Mouse (Mus musculus) heart, embryonic 15.5 days (tissue): Measurements from ENCODE around the gene Cd82. TPM values are rescaled to one million over a fixed set of nuclear protein-coding genes. Genes with fewer than 3 reads are reported as not detected.

ENCODE experiments used
- ATAC-seq: fragments of 200-750 bp; cut with Nextera tagmentation; replicated peaks from 2 replicates; pipeline ENCODE4 v1.8.0; 2017; ENCODE audit warnings: low read depth, moderate TSS enrichment; ENCODE audit not compliant: insufficient number of reproducible peaks, insufficient read depth, low FRiP score
- H3K27ac ChIP-seq: fragments of 300-500 bp; sonication (generic); 2 replicates; pipeline ENCODE4 v1.5.1; 2015; ENCODE audit warnings: mild to moderate bottlenecking, inconsistent platforms
- H3K27me3 ChIP-seq: fragments of 300-500 bp; sonication (generic); 2 replicates; pipeline ENCODE4 v1.6.1; 2015; ENCODE audit warnings: inconsistent platforms
- H3K36me3 ChIP-seq: fragments of 300-500 bp; sonication (generic); 2 replicates; pipeline ENCODE4 v1.6.1; 2015; ENCODE audit warnings: mild to moderate bottlenecking, inconsistent platforms
- H3K4me1 ChIP-seq: fragments of 300-500 bp; sonication (generic); replicated peaks from 2 replicates; pipeline ENCODE4 v1.6.1; 2015; ENCODE audit warnings: inconsistent platforms
- H3K4me2 ChIP-seq: fragments of 300-500 bp; sonication (generic); 2 replicates; pipeline ENCODE4 v1.6.1; 2015; ENCODE audit warnings: inconsistent platforms, mild to moderate bottlenecking, moderate library complexity
- H3K4me3 ChIP-seq: fragments of 300-500 bp; sonication (generic); 2 replicates; pipeline ENCODE4 v1.5.1; 2015; ENCODE audit warnings: mild to moderate bottlenecking, inconsistent platforms
- H3K9ac ChIP-seq: fragments of 300-500 bp; sonication (generic); 2 replicates; pipeline ENCODE4 v1.6.1; 2015; ENCODE audit warnings: mild to moderate bottlenecking, inconsistent platforms
- H3K9me3 ChIP-seq: fragments of 300-500 bp; sonication (generic); replicated peaks from 2 replicates; pipeline ENCODE4 v1.6.1; 2016; ENCODE audit warnings: inconsistent platforms
- WGBS: fragments of 180-500 bp; shearing (Covaris S2); methylation state at CpG from one replicate; pipeline ENCODE4 v1.1.7; 2015; ENCODE audit warnings: mixed read lengths; 5-methylcytosine and 5-hydroxymethylcytosine counted together
- polyA plus RNA-seq: library from polyadenylated mRNA; unstranded; fragments of >200 nt; fragmentation: Nextera tagmentation; extraction: Ambion mirVana; gene quantifications from 2 replicates; pipeline ENCODE4 v1.2.1, GENCODE M21; 2015

Cd82 gene
- polyA plus RNA-seq, 1 experiment from 2014 or later, result 24.4 TPM

DNA sequence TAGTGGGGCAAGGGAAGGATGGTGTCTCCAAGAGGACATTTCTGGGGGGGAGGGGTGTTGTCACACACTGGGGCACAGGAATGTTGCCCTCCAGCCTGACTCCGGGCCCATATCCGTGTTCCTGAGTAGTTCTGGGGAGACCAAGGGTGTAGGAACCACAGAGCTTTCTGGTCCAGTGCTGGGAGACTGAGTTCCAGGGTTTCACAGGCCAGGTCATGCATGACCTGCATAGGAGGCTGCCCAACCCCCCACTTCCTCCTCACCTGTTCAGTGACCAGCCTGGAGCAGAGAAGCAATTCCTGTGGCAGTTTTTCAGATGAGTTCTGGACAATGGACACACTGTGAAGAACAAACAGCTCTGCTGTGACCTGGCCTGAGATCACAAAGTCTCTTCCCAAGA lies 19.8 kb downstream of the Cd82 start:
- no peaks in the 10 kb centered on the region for H3K36me3 ChIP-seq
- H3K4me1 ChIP-seq, result peaks cover 16% of the 10 kb centered on the region
- H3K4me3 ChIP-seq, result no peak overlapping the region
- no peak overlapping the region for H3K9ac ChIP-seq
- no peak for ATAC-seq
- H3K27ac ChIP-seq, result no peak overlapping the region
- WGBS, result 79% methylated on average over 2 of the region's 2 CpGs
- no peak overlapping the region for H3K4me2 ChIP-seq
- no peaks in the 10 kb centered on the region for H3K9me3 ChIP-seq
- no peaks in the 10 kb centered on the region for H3K27me3 ChIP-seq

DNA sequence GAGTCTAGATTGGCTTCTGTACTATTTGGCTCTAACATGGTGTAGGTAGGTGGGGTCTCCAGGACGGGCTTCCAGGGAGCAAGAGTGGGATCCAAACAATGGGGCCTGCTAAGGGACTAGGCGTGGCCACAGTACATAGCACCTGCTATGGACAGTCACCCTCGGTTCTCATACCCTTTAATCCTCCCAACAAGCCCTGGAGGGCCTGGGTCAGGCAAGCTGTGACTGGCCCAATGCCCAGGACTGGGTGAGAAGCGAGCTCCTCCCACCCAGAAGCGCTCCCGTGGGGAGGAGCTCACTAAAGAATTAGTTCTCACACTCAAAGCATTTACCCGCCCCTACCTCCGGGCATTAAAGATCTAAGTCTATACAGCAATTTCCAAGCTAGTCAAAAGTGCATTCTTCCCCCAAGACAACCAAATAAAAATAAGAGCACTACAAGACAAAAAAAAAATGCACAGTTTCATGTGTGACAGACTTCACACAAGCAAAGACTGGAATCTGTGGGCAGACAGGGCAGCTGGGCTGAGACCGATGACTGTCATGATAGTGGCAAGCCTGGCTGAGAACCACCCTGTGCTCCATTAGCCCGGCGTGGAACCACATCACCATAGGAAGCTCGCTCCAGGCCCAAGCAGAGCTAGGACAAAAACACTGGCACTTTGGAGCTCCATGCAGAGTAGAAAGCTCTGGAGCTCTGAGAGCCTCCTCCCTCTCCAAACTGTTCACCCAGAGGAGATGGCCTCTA lies 23.0 kb downstream of the Cd82 start:
- 53% methylated on average over 12 of the region's 12 CpGs for WGBS
- ATAC-seq, result peak; percentile 68
- Histone ChIP-seq H3K36me3 (no peaks in the 10 kb centered on the region), H3K4me3 (no peak overlapping the region), H3K9me3 (no peaks in the 10 kb centered on the region), H3K9ac (no peak overlapping the region), H3K4me1 (peaks cover 18% of the 10 kb centered on the region), H3K27ac (peak overlapping the region; percentile 59), H3K4me2 (no peak overlapping the region), H3K27me3 (no peaks in the 10 kb centered on the region)

DNA sequence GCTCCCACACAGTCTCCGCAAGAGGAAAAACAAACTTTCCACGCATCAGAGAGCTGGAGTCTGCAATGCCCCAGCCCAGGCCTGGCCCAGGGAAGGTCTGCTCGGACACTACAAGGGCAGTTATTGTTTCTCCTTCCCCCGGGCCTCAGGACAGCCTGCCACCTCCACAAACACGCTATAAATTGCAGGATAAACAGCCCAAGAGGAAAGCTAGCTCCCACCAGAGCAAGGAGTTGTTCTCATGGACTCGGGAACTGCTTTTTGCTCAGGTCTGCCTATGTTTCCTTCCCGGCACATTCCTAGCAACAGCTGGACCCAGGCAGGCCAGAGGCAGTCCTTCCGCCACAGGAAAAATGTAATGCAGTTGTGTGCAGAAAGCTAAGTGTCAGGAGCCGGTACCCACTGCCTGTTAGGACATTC lies 23.6 kb downstream of the Cd82 start:
- Histone ChIP-seq H3K36me3 (no peaks in the 10 kb centered on the region), H3K4me1 (peaks cover 18% of the 10 kb centered on the region), H3K4me2 (no peak overlapping the region), H3K9me3 (no peaks in the 10 kb centered on the region), H3K9ac (no peak overlapping the region), H3K27me3 (no peaks in the 10 kb centered on the region), H3K4me3 (no peak overlapping the region), H3K27ac (peak overlapping the region; percentile 59)
- no peak for ATAC-seq
- 58% methylated on average over 9 of the region's 9 CpGs for WGBS

DNA sequence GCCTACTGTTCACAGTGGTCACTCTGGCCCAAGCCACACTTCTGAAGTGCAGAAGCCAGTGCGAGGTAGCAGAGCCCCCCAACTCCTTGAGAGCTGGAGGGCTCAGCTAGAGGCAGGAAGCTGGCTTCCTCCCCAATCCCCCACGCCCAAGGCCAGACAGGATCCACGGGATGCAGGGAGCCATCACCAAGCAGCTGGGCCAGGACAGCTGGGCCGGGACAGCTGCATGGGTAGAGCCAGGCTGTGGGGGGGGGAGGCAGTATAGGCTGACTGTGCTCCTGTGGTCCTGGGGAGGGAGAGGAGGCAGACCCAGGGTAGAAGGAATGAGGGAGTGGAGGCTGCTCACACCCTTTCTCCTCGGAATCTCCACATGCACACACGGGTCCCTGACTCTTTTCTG lies 24.6 kb downstream of the Cd82 start:
- H3K4me2 ChIP-seq, result no peak overlapping the region
- no peak for ATAC-seq
- no peaks in the 10 kb centered on the region for H3K27me3 ChIP-seq
- no peaks in the 10 kb centered on the region for H3K9me3 ChIP-seq
- no peaks in the 10 kb centered on the region for H3K36me3 ChIP-seq
- H3K9ac ChIP-seq, result no peak overlapping the region
- peaks cover 18% of the 10 kb centered on the region for H3K4me1 ChIP-seq
- H3K4me3 ChIP-seq, result no peak overlapping the region
- H3K27ac ChIP-seq, result no peak overlapping the region
- WGBS, result 55% methylated on average over 6 of the region's 6 CpGs

DNA sequence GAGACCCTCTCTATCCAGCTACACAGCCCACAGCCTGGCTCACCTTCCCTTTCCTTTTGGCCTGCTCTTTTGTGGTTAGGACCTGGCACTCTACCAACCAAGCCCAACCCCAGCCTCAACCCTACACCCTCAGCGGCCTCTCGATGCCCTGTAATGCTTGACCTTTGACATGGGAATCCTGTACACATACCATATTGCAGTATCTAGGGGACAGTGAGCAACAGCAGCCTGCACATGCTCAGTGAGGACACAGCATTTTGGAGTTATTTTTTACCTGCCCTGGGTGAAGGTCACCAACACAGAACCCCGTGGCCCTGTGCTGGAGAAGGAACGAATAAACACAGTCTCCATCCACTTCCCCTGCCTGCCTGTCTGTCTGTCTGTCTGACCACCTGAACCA lies 27.4 kb downstream of the Cd82 start:
- H3K27me3 ChIP-seq, result no peaks in the 10 kb centered on the region
- WGBS, result 68% methylated on average over 4 of the region's 4 CpGs
- no peaks in the 10 kb centered on the region for H3K36me3 ChIP-seq
- H3K9me3 ChIP-seq, result no peaks in the 10 kb centered on the region
- H3K4me1 ChIP-seq, result peaks cover 24% of the 10 kb centered on the region
- no peak for ATAC-seq
- no peak overlapping the region for H3K27ac ChIP-seq
- no peak overlapping the region for H3K4me2 ChIP-seq
- no peak overlapping the region for H3K9ac ChIP-seq
- no peak overlapping the region for H3K4me3 ChIP-seq

DNA sequence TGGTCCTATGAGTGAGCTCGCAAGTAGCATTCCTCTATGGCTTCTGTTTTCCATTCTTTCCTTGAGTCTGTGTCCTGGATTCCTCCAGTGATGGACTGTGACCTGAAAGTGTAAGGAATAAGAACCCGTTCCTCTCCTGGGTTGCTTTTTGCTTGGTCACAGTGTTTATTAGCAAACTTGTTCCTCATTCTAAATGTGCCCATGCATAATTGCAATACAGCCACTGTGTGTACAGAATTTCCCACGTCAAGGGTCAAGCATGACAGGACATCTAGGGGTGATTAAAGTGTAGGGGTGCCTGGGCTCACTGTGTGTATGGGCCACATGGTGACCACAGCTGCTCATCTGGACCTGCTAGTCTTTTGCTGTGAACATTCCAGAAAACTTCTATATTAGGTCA lies 28.0 kb downstream of the Cd82 start:
- 90% methylated on average over 3 of the region's 3 CpGs for WGBS
- Histone ChIP-seq H3K9me3 (no peaks in the 10 kb centered on the region), H3K4me2 (no peak overlapping the region), H3K9ac (no peak overlapping the region), H3K27me3 (peaks cover 2% of the 10 kb centered on the region; the same call in 1 of the 2 replicates), H3K4me3 (no peak overlapping the region), H3K36me3 (no peaks in the 10 kb centered on the region), H3K27ac (no peak overlapping the region), H3K4me1 (peaks cover 18% of the 10 kb centered on the region)
- ATAC-seq, result no peak

DNA sequence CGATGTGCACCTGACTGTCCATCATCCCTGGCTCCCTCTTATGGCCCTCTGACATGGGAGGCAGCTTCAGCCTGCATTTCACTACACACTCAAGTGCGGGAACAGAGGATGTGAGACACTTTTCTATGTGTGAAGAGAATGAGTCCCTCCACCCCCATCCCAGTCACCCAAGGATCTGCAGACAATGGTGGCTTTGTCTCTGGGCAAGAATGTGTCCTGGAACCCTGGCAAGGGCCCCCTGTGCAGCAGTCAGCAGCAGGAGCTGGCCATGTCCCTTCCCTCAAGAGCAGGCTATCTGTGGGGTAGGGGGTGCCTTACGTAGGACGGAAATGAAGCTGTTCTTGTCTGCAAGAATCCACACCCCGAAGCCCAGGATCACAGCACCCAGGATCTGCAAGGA lies 29.4 kb downstream of the Cd82 start:
- ATAC-seq, result no peak
- H3K4me2 ChIP-seq, result no peak overlapping the region
- H3K9me3 ChIP-seq, result no peaks in the 10 kb centered on the region
- peaks cover 8% of the 10 kb centered on the region; the same call in 1 of the 2 replicates for H3K4me1 ChIP-seq
- H3K4me3 ChIP-seq, result no peak overlapping the region
- WGBS, result 78% methylated on average over 5 of the region's 5 CpGs
- H3K27me3 ChIP-seq, result peaks cover 15% of the 10 kb centered on the region; the same call in 1 of the 2 replicates
- no peak overlapping the region for H3K27ac ChIP-seq
- no peak overlapping the region for H3K9ac ChIP-seq
- H3K36me3 ChIP-seq, result no peaks in the 10 kb centered on the region

DNA sequence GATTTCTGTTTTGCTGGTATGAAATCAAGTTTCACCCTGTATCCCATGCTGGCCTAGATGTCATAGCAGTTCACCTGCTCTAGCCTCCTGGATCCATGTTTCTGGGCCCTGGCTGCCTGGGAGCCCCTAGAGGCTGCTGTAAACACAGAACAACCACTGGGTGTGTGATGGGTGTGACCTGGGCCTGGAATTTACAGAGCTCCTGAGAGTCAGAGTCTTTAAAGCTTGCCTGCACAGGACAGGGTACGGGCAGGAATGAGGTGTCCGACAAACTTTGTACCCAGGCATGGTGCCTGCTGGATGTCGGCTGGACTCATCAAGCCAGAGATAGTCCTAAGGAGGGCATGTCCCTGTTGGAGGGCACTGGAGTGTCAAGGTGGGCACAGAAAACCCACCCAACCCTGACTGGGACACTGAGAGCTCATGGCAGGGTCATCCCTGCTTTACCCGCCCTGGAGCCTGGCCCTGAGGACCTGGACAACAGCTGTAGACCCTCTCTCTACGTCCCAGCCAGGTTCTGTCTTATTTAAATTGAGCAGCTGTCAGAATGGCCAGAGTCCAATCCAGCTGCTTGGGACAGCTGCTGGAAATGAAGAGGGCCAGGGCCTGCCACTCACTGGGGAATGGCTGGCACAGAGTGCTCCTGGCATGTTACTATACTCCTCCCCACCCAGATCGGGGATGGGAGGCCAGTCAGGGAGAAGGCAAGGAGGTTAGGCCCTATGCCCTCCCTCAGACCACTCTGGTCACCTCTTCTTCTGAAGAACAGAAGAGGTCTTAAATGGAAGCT lies 30.1 kb downstream of the Cd82 start:
- no peak overlapping the region for H3K9ac ChIP-seq
- no peak for ATAC-seq
- H3K27ac ChIP-seq, result no peak overlapping the region
- no peak overlapping the region for H3K4me3 ChIP-seq
- 69% methylated on average over 6 of the region's 6 CpGs for WGBS
- H3K4me2 ChIP-seq, result no peak overlapping the region
- no peaks in the 10 kb centered on the region for H3K9me3 ChIP-seq
- peaks cover 8% of the 10 kb centered on the region; the same call in 1 of the 2 replicates for H3K4me1 ChIP-seq
- peaks cover 21% of the 10 kb centered on the region for H3K27me3 ChIP-seq
- H3K36me3 ChIP-seq, result no peaks in the 10 kb centered on the region

DNA sequence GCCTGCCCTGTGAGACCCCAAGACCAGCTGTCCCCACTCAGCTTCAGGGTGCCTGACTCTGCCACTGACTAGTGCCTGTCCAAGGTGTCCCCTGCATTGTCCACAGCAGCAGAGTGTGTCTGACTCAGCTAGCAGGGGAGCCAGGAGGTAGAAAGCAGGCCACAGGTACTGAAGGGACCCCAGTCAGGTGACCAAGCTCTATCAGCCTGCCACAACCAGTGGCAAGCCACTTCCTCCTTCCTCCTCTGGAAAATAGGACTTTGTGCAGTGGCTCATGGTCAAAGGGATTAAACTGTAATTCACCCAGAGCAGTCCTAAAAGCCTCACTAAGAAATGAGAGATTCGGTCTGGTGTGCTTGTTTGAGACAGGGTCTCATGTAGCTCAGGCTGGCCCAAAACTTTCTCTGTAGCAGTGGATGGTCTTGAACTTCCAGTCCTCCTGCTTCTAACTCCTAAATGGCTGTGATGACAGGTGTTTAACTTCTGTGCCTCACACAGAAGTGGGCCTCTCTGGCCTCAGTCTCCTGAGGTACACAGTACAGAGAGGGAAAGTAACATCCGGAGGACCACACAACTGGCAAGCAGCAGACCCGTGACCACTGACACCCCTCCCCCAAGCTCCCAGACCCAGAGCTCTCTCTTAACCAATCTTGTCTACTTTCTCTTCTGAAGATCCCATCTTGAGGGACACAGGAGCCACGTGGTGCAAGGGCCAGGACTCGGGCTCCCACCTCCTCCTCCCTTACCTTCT lies 31.2 kb downstream of the Cd82 start:
- Histone ChIP-seq H3K27ac (no peak overlapping the region), H3K4me1 (peaks cover 8% of the 10 kb centered on the region; the same call in 1 of the 2 replicates), H3K9me3 (no peaks in the 10 kb centered on the region), H3K4me3 (no peak overlapping the region), H3K4me2 (no peak overlapping the region), H3K27me3 (peaks cover 21% of the 10 kb centered on the region), H3K9ac (no peak overlapping the region), H3K36me3 (no peaks in the 10 kb centered on the region)
- WGBS, result 59% methylated on average over 5 of the region's 5 CpGs
- ATAC-seq, result no peak

DNA sequence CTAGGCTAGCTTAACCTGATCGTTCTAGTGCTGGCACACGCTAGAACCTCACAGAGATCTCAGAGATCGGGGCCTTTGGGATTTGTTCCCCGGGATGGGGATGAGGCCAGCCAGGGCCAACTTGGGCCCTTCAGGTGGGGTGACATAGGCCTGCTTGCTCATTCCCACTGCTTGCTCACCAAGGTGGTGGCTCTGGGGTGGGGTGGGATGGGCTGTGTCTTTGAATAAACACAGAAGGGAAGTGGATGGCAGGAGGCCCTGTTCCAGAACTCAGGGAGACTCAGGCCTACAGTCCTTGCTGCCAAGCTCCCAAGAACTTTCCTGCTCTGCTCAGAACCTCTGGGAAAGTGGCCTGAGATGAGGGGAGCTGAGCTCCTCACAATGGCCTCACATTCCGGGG lies 31.9 kb downstream of the Cd82 start:
- WGBS, result 86% methylated on average over 5 of the region's 5 CpGs
- no peak overlapping the region for H3K4me3 ChIP-seq
- H3K27me3 ChIP-seq, result peaks cover 21% of the 10 kb centered on the region
- H3K27ac ChIP-seq, result no peak overlapping the region
- H3K4me2 ChIP-seq, result no peak overlapping the region
- ATAC-seq, result no peak
- H3K4me1 ChIP-seq, result peaks cover 8% of the 10 kb centered on the region; the same call in 1 of the 2 replicates
- no peaks in the 10 kb centered on the region for H3K9me3 ChIP-seq
- H3K9ac ChIP-seq, result no peak overlapping the region
- no peaks in the 10 kb centered on the region for H3K36me3 ChIP-seq

DNA sequence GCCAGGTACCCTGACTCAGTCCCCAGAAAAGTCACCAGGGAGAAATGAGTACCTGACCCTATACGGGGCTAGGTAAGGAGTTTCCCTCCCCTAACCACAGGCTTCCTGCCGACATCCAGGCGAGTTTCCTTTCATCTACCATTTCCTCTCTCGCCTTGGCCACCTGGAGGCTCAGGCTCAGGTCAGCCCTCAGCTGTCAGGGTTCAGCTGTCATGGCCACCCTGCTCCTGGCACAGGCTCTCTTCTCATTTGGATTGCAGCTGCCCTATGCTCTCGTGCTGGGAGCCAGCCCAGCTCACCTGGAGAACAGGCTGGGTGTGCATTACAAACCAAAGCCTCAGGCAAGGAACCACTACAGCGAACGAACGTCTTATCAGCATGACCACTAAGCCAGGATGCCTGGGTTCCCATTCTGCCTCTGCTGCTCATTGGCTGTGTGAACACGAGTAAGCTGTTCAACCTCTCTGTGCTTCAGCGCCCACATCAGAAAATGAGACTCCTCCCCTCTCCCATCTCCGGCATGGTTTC lies 34.9 kb downstream of the Cd82 start:
- Histone ChIP-seq H3K4me1 (peaks cover 5% of the 10 kb centered on the region; the same call in 1 of the 2 replicates), H3K4me3 (no peak overlapping the region), H3K27ac (no peak overlapping the region), H3K27me3 (peaks cover 21% of the 10 kb centered on the region), H3K9me3 (no peaks in the 10 kb centered on the region), H3K4me2 (no peak overlapping the region), H3K36me3 (no peaks in the 10 kb centered on the region), H3K9ac (no peak overlapping the region)
- no peak for ATAC-seq
- WGBS, result 49% methylated on average over 11 of the region's 11 CpGs
